Mouse (Mus musculus) thymus, adult 2 months (tissue): ENCODE data around the gene Stra6.

Source experiments
- CTCF ChIP-seq: fragments of 200-500 bp; IDR thresholded peaks from 2 replicates; pipeline ENCODE4 v1.5.1; 2012; ENCODE audit warnings: mild to moderate bottlenecking, control low read depth, low read length, moderate library complexity, borderline replicate concordance; ENCODE audit not compliant: control insufficient read depth, poor library complexity, insufficient read depth; ENCODE audit errors: extremely low read depth
- POLR2A ChIP-seq: fragments of 200-500 bp; IDR thresholded peaks from 2 replicates; pipeline ENCODE4 v1.6.1; 2012; ENCODE audit warnings: mild to moderate bottlenecking, low read length, control low read depth, moderate library complexity; ENCODE audit not compliant: control insufficient read depth, poor library complexity, insufficient read depth; ENCODE audit errors: extremely low read depth

DNA sequence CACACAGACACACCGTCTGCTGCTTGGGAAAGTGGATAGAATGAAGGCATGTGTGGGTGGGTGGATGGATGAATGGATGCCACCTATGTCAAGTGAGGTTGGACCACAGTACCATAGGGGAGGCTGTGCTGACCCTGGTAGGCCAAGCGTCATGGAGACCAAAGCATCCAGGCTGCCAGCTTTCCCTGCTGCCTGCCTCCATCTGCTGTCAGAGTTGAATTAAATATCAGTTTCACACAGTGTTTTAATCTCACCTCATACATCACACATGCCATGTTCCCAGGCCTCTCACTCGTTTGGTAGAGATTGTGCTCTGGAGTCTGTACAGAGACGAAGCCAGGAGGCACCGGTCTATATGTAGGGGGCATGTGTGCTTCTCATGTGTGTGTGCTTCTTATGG, 47.2 kb downstream of the Stra6 start:
- TF ChIP-seq CTCF: no peak
- no peak for TF ChIP-seq POLR2A
